Mouse (Mus musculus): ENCODE data around the gene Tm9sf4. TPM values are rescaled to one million over a fixed set of nuclear protein-coding genes. Genes with fewer than 3 reads are reported as not detected.

Gene Tm9sf4
- polyA plus RNA-seq, 1 experiment, result 78.6 TPM

DNA sequence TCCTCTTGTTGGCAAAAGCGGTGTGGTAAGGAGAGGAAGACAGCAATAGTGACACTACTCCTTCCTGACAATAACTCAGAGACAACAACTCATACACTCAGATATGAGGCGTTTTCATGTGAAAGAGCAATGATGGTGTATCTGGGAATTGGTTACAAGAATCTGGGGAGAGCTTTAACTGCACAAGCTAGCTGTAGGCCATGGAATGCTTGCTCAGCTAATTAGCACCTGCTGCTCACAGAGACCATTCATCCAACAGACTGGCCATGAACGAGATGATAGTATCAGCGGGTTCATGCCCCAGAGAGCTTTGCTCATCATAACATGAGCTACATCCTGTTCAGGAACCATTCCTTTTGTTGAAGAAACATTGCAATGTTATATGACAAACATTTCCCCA lies 76.1 kb downstream of the Tm9sf4 start:
- WGBS, result 69% methylated on average over 4 of the region's 4 CpGs
- Histone ChIP-seq H3K27me3 (ENCODE audit: control insufficient read depth, insufficient read depth, low read length) (no peaks in the 10 kb centered on the region; the same call in 1 of the 2 replicates), H3K4me3 (replicated peaks; ENCODE audit: insufficient read depth, low read depth, low read length) (no peak overlapping the region), H3K4me1 (ENCODE audit: control insufficient read depth, insufficient read depth, low read length) (no peaks in the 10 kb centered on the region; the same call in 1 of the 2 replicates), H3K27ac (ENCODE audit: insufficient read depth, low read length) (no peak overlapping the region)
- TF ChIP-seq CTCF (IDR thresholded peaks at IDR 0.05; ENCODE audit: borderline replicate concordance, insufficient read depth, low read depth, low read length) (no peak), POLR2A (IDR thresholded peaks at IDR 0.05; ENCODE audit: borderline replicate concordance, insufficient read depth, low read length) (no peak)
- no peak for DNase-seq

DNA sequence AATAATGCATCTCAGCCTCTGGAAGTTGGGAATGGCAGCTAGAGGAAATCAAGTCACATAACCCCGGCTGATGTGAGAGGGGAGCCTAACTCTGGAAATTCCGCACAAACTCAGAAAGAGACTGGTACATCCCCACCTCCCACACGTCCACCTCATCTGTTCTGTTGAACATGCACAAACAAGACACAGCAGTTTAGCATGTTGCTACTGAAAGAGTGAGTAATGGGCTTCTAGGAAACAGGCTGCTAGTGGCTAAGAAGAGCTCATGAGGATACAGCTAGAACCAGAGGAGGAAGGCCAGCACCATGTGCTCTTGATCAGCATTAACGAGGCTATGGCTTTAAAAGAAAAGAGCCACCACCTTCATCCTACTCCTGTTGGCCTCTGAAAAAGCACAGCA lies 76.8 kb downstream of the Tm9sf4 start:
- H3K4me3 ChIP-seq (replicated peaks; ENCODE audit: insufficient read depth, low read depth, low read length), result no peak overlapping the region
- TF ChIP-seq POLR2A (IDR thresholded peaks at IDR 0.05; ENCODE audit: borderline replicate concordance, insufficient read depth, low read length) (no peak), CTCF (IDR thresholded peaks at IDR 0.05; ENCODE audit: borderline replicate concordance, insufficient read depth, low read depth, low read length) (no peak)
- H3K27ac ChIP-seq (ENCODE audit: insufficient read depth, low read length), result no peak overlapping the region
- no peaks in the 10 kb centered on the region; the same call in 1 of the 2 replicates for H3K4me1 ChIP-seq (ENCODE audit: control insufficient read depth, insufficient read depth, low read length)
- H3K27me3 ChIP-seq (ENCODE audit: control insufficient read depth, insufficient read depth, low read length), result no peaks in the 10 kb centered on the region; the same call in 1 of the 2 replicates
- no peak for DNase-seq
- 75% methylated on average over 4 of the region's 4 CpGs for WGBS

DNA sequence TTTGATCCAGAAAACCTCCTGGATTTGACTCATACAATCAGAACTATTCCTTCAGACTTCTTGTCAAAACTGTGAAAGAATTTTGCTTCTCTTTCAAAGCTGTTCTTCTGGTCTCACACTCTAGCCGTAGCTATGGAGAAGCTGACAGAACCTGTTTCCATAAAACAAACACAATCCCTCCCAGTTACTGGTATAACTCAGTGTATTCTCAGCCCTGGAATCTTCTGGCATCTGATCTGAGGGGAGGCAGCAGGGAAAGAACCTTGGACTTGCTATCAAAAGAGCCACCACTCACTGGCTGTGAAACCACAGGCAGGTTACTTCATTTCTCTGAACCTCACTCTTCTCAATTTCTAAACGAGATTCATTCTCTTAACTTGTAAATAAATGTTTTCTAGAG lies 77.3 kb downstream of the Tm9sf4 start:
- Histone ChIP-seq H3K27me3 (ENCODE audit: control insufficient read depth, insufficient read depth, low read length) (no peaks in the 10 kb centered on the region; the same call in 1 of the 2 replicates), H3K4me3 (replicated peaks; ENCODE audit: insufficient read depth, low read depth, low read length) (no peak overlapping the region), H3K4me1 (ENCODE audit: control insufficient read depth, insufficient read depth, low read length) (no peaks in the 10 kb centered on the region; the same call in 1 of the 2 replicates), H3K27ac (ENCODE audit: insufficient read depth, low read length) (no peak overlapping the region)
- 65% methylated on average over 2 of the region's 2 CpGs for WGBS
- TF ChIP-seq POLR2A (IDR thresholded peaks at IDR 0.05; ENCODE audit: borderline replicate concordance, insufficient read depth, low read length) (no peak), CTCF (IDR thresholded peaks at IDR 0.05; ENCODE audit: borderline replicate concordance, insufficient read depth, low read depth, low read length) (no peak)
- no peak for DNase-seq

DNA sequence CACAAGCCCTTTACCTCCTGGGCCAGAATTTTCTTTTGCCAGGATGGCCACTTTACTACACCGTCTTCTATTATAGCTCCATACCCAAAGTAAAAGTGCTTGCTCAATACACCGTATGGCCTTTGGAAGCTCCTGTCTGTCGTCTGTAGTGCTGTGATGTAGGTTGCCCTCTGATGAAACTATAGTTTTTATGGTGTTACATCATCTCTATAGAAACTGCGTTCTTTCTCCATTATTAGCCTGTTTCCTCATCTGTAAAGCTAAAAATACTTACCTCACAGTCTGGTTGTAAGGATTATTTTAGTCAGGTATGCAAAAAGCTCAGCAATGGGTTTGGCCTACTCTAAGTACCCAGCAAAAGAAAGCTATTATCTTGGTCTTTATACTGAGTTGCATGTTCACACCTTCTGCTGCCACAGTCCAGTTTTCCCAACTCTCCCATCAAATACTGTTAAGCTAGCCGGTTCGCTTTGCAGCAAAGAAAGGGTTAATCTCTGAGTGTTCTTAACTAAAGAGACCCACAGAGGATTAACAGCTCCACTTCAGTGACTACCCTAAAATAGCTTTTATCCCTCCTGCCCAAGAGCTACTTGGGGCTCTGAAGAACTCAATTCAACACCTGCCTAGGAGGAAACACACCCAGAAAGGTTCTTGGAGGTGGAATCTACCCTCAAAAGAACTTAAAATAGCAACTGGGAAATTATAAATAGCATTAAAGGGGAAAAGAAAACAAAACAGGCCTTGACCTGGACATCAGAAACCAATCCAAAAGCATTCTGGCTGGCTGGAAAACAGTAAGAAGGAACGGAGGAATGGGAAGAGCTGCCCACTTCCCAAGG lies 78.1 kb downstream of the Tm9sf4 start:
- H3K27me3 ChIP-seq (ENCODE audit: control insufficient read depth, insufficient read depth, low read length), result no peaks in the 10 kb centered on the region; the same call in 1 of the 2 replicates
- 59% methylated on average over 7 of the region's 7 CpGs for WGBS
- no peaks in the 10 kb centered on the region; the same call in 1 of the 2 replicates for H3K4me1 ChIP-seq (ENCODE audit: control insufficient read depth, insufficient read depth, low read length)
- H3K27ac ChIP-seq (ENCODE audit: insufficient read depth, low read length), result no peak overlapping the region
- no peak for DNase-seq
- TF ChIP-seq CTCF (IDR thresholded peaks at IDR 0.05; ENCODE audit: borderline replicate concordance, insufficient read depth, low read depth, low read length) (no peak), POLR2A (IDR thresholded peaks at IDR 0.05; ENCODE audit: borderline replicate concordance, insufficient read depth, low read length) (no peak)
- H3K4me3 ChIP-seq (replicated peaks; ENCODE audit: insufficient read depth, low read depth, low read length), result peak overlapping the region; percentile 94

DNA sequence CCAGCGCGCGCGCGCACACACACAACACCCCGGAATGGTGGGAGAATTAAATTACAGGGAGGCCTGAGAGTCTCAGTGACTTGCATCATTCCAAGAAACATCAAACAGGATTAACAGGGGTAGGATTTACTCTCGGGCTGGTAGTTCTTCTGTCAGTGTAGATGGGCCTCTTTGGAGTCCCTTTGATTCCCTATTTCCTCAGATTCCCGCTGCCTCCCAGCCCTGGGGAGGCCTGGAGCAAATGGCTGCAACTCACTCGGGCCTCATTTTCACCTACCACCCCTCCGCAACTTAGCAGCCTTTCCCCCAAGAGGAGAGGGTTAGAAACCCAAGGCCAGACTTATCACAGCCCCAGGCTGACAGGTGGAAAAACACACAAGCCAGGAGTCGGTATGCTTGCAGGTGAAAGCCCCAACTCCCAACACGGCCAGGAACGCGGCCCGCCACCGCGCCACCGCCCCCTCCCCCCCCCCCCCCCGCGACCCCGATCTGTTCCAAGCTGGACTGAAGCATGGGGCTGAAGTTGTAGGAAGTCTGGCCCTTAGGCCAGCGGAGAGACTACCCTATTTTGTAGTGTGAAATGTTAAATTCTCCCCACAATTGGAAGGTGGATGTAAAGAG lies 78.9 kb downstream of the Tm9sf4 start:
- 5% methylated on average over 22 of the region's 22 CpGs for WGBS
- Histone ChIP-seq H3K27ac (ENCODE audit: insufficient read depth, low read length) (no peak overlapping the region), H3K4me1 (ENCODE audit: control insufficient read depth, insufficient read depth, low read length) (no peaks in the 10 kb centered on the region; the same call in 1 of the 2 replicates), H3K27me3 (ENCODE audit: control insufficient read depth, insufficient read depth, low read length) (no peaks in the 10 kb centered on the region; the same call in 1 of the 2 replicates), H3K4me3 (replicated peaks; ENCODE audit: insufficient read depth, low read depth, low read length) (peak overlapping the region; percentile 94)
- TF ChIP-seq CTCF (IDR thresholded peaks at IDR 0.05; ENCODE audit: borderline replicate concordance, insufficient read depth, low read depth, low read length) (no peak), POLR2A (IDR thresholded peaks at IDR 0.05; ENCODE audit: borderline replicate concordance, insufficient read depth, low read length) (no peak)
- DNase-seq, result no peak

DNA sequence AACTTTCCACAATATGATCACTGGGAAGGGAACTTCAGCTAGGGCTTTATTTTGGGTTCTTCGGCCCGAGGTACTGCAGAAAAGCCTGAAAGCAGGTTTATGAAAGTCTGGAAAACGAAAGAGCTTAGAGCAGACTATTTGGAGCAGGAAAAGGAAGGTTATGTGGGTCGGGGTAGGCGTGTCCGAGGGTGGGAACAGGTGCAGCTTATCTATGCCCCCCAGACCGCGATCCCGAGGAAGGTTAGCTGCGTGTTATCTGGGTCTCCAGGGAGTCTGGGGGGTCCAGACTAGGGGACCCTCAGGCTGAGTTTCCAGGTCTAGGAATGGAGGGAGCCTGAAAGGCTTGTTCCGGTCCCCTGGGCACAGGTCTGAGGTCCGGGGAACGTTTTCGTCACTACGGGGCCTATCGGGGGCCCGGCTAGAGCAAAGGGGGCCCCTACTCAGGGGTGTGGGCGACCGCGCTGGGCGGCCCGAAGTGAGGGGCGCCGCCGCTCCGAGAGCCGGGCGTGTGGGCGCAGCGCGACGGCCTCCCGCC lies 79.7 kb downstream of the Tm9sf4 start:
- TF ChIP-seq POLR2A (IDR thresholded peaks at IDR 0.05; ENCODE audit: borderline replicate concordance, insufficient read depth, low read length) (no peak), CTCF (IDR thresholded peaks at IDR 0.05; ENCODE audit: borderline replicate concordance, insufficient read depth, low read depth, low read length) (no peak)
- peak overlapping the region; percentile 43; the same call in 1 of the 2 replicates for H3K27ac ChIP-seq (ENCODE audit: insufficient read depth, low read length)
- under 1% methylated on average over 28 of the region's 33 CpGs for WGBS
- no peaks in the 10 kb centered on the region; the same call in 1 of the 2 replicates for H3K4me1 ChIP-seq (ENCODE audit: control insufficient read depth, insufficient read depth, low read length)
- DNase-seq, result peak in 1 of 2 experiments; percentile 26
- H3K4me3 ChIP-seq (replicated peaks; ENCODE audit: insufficient read depth, low read depth, low read length), result peak overlapping the region; percentile 94
- H3K27me3 ChIP-seq (ENCODE audit: control insufficient read depth, insufficient read depth, low read length), result no peaks in the 10 kb centered on the region; the same call in 1 of the 2 replicates

DNA sequence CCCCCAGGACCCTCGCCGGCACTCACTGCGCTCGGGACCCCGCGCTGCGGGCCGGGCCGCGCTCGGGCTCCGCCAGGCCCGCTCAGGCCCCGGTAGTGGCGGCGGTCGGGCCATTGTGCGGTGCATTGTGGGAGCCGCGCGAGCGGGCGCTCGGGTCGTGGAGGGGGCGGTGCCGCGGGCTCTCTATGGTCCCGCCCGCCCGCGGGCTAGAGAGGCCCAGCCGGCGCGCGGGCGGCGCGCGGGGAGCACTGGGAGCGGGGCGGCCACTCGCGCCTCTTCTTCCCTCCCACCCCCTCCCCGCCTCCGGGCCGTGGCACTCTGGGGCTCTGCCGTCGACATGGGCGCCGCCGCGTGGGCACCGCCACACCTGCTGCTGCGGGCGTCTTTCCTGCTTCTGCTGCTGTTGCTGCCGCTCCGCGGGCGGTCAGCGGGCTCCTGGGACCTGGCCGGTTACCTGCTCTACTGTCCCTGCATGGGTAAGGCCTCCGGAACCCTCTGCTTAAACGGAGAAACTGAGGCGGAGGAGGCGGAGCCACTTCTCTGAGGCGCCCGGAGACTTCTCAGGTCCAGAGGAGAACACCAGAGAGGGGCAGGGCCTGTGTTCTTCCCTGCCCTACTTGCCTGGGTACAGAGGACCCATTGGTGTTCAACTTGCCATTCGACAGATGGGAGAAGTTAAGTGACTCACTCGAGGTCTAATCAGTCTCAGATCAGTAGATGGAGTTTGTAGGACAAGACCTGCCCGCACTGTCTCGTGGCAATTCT lies 80.3 kb downstream of the Tm9sf4 start, which contains the start of the genes Plagl2 and Pofut1:
Gene Plagl2, minus strand, starts transcription at position 177 of the 765 bp plus-strand sequence.
Gene Pofut1, plus strand, starts transcription at position 284 of the 765 bp plus-strand sequence.
- 0 out of 2 replicates have a peak, but pooled peaks have one; percentile 6 for TF ChIP-seq POLR2A (IDR thresholded peaks at IDR 0.05; ENCODE audit: borderline replicate concordance, insufficient read depth, low read length)
- TF ChIP-seq CTCF (IDR thresholded peaks at IDR 0.05; ENCODE audit: borderline replicate concordance, insufficient read depth, low read depth, low read length), result 0 out of 2 replicates have a peak, but pooled peaks have one; percentile 2
- Histone ChIP-seq H3K27me3 (ENCODE audit: control insufficient read depth, insufficient read depth, low read length) (no peaks in the 10 kb centered on the region; the same call in 1 of the 2 replicates), H3K27ac (ENCODE audit: insufficient read depth, low read length) (peak within 1 kb of the TSS; percentile 43; the same call in 1 of the 2 replicates), H3K4me1 (ENCODE audit: control insufficient read depth, insufficient read depth, low read length) (no peaks in the 10 kb centered on the region; the same call in 1 of the 2 replicates), H3K4me3 (replicated peaks; ENCODE audit: insufficient read depth, low read depth, low read length) (peak within 1 kb of the TSS; percentile 95)
- under 1% methylated on average over 70 of the region's 72 CpGs for WGBS
- DNase-seq, result peak; percentile 89 to 93

Measured in cerebellum, adult 2 months (tissue).